Mouse (Mus musculus) heart, adult 8-10 months (tissue): ENCODE data around the gene Olfr713. TPM values are rescaled to one million over a fixed set of nuclear protein-coding genes. Genes with fewer than 3 reads are reported as not detected.

Experiments used
- DNase-seq: peaks from one replicate; pipeline ENCODE4 v3.0.0; 2022; ENCODE audit warnings: low spot score
- total RNA-seq, 4 experiments: library from RNA; stranded (reverse); gene quantifications; 2 replicates each; pipeline ENCODE4 v1.2.4; 2022

The Olfr713 gene
- total RNA-seq = not detected

DNA sequence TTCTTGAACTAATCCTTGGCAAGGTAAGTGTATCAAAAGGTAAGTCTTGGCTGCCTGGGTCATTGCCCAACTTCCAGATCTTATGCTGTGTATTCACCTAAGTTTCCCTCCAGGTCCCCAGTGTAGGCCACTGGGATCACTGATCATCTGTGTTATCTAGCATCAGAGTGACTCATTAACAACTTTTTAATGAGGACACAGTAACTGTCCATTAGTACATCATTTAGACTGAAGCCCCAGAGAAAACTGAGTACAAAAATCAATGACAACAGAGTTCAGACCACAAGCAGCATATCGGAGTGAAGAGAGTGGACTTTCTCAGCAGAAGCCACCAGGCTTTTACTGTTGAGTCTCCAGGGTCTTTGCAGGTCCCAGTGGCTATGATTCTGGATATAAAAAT is at the start of gene Olfr713:
TSS of gene Olfr713 (plus strand) at position 301 of the 400 bp plus-strand sequence.
- DNase-seq = no peak

GRCm38 (mm10) chr7:106985236-106985635 is 45.7 kb upstream of the Olfr713 start:
- no peak for DNase-seq

GRCm38 (mm10) chr7:107000798-107001197 is 30.2 kb upstream of the Olfr713 start:
- no peak for DNase-seq

DNA sequence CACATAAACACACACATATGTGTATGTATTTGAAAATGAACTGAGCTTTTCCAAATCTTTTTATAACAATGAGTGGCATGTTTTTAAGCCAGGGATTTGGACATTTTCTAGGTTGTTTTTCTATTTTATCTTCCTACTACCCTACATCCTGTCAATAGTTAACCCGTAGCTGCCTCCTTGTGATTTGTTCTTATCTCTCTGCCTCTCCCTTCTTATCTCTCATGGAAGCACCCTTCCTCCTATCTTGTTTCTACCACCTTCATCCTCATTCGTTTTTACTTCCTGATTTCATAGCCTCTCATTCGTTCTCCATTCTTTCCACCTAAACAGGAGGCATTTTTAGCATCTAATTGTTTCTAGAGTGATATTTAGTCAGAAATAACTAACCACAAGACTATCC is 26.8 kb upstream of the Olfr713 start:
- no peak for DNase-seq

DNA sequence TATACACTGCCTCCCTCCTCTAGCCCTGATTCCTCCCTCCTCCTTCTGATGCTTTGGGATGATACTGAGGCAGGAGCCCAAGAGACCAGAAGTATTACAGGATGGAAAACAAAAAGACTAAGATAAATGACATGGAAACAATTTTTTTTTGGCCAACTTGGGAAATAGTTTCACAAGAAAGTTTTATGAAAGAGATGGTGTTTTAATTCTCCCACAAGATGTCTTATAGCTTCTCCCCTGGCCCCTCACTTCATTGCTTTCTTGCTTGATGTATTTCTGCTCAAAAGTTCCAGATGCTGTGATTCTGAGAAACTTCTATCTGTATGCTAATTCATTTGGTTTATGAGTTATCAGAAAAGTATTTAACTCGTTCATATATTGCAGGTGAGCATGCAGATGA is 25.0 kb upstream of the Olfr713 start, which contains the start of gene Olfr2:
TSS of gene Olfr2 (minus strand) at position 101 of the 400 bp plus-strand sequence.
- no peak for DNase-seq

DNA sequence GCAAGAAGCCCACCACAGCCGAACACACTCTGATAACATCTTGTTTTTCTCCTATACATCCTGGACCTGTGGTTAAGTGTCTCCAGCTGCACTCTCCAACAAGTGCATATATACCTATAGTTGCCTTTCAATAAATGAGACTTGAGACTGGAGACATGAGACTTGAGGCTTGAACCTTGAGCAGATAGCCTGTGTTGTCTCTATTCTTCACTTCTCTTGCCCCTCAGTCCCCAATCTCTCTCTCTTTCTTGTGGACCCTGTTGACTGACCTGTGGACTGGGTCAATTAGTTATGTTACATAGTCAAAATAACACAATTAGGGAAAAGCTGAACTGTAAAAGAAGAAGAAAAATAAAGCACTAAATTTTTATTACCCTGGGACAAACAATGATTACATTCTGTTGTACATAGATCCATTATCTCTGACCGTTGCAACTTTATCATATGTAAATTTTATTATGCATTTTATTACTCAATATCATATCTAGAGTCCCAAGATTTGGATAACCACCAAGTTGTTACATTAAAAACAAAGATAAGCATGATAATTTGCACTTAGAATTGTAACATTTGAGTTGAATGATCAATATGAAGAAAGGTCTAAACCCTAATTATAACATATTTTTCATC is 9.1 kb downstream of the Olfr713 start:
- DNase-seq = no peak

DNA sequence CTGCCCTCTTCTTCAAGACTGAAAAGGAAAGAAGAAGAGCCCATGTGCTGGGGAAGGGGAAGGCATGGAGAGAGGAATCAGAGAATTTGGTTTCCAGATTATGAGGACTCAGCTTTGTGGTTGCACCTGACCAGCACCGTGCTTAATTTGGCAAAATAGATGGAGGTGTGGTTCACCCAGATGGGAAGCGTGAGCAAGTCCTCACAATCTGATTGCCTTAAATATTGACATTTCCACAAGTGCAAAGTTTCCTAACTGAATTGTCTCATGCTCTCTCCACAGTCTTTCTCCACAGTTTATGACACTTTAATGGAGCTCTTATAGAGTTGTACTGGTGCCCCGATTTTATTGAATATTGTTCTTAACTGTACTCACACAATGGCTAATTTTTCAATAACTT is 12.2 kb downstream of the Olfr713 start:
- no peak for DNase-seq

DNA sequence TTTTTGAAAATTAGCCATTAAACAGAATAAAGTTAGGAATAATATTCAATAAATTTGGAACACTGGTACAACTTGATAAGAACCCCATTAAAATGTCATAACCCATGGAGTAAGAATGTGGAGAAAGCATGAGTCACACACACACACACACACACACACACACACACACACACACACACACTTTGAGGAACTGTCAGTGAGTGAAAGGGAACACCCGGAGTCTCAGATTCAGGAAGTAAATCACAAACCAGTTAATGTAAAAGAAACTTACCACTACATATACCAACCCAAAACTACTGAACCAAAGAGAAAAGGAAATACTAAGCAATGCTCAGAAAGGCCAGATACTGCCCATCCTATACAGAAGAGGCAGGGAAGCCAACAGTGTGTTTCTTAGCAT is 13.4 kb downstream of the Olfr713 start:
- DNase-seq = no peak

DNA sequence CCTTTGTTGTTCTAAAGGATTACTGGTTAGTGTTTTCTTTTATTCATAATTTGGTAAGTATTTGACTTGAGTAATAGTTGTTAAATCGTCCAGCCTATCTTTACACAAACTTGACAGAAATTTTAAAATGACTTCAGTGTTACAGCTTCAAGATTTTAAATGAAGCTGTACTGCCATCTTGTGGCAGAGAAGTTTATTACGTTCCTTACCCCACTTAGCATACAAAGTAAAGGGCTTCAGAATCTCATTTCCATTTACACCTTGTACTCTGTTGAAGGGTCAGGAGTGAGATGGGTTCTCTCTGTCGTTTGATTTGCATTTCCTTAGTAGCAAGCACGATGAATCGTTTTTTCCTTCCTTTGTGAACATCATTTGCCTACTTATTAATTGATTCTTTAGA is 14.9 kb downstream of the Olfr713 start:
- peak; percentile 40 for DNase-seq

GRCm38 (mm10) chr7:107047578-107047977 is 16.6 kb downstream of the Olfr713 start:
- no peak for DNase-seq

GRCm38 (mm10) chr7:107070681-107071080 is 39.7 kb downstream of the Olfr713 start, which contains the start of gene Olfr714:
TSS of gene Olfr714 (plus strand) at chr7:107070981.
- DNase-seq = no peak

Other genes with a start within 250 kb of the Olfr713 start
- gene Olfr699, start 238.0 kb upstream of the Olfr713 start, total RNA-seq = not detected
- gene Olfr700, start 222.3 kb upstream of the Olfr713 start, total RNA-seq = not detected
- not detected for gene Olfr701, start 217.0 kb upstream of the Olfr713 start, total RNA-seq
- gene Olfr702, start 197.3 kb upstream of the Olfr713 start, total RNA-seq = not detected
- gene Olfr703, start 187.8 kb upstream of the Olfr713 start, total RNA-seq = not detected
- gene Olfr704, start 168.0 kb upstream of the Olfr713 start, total RNA-seq = not detected
- gene Olfr705, start 154.3 kb upstream of the Olfr713 start, total RNA-seq = not detected
- gene Olfr706, start 143.0 kb upstream of the Olfr713 start, total RNA-seq = not detected
- gene Olfr707, start 129.9 kb upstream of the Olfr713 start, total RNA-seq = not detected
- gene Olfr1532-ps1, start 123.2 kb upstream of the Olfr713 start, total RNA-seq = not detected
- gene Olfr709-ps1, start 99.0 kb upstream of the Olfr713 start, total RNA-seq = not detected
- gene Olfr710, start 82.9 kb upstream of the Olfr713 start, total RNA-seq = not detected
- not detected for gene Olfr6, start 67.2 kb upstream of the Olfr713 start, total RNA-seq
- not detected for gene Olfr711, start 55.7 kb upstream of the Olfr713 start, total RNA-seq
- not detected for gene Olfr2, start 25.1 kb upstream of the Olfr713 start, total RNA-seq
- not detected for gene Olfr714, start 39.8 kb downstream of the Olfr713 start, total RNA-seq
- not detected for gene Olfr17, start 62.0 kb downstream of the Olfr713 start, total RNA-seq
- gene Olfr715b, start 79.2 kb downstream of the Olfr713 start, total RNA-seq = not detected
- gene Olfr715, start 99.9 kb downstream of the Olfr713 start, total RNA-seq = not detected
- gene Olfr716, start 107.2 kb downstream of the Olfr713 start, total RNA-seq = not detected
- gene Nlrp14, start 135.8 kb downstream of the Olfr713 start, total RNA-seq = not detected
- not detected for gene Rbmxl2, start 178.3 kb downstream of the Olfr713 start, total RNA-seq